Mouse (Mus musculus): ENCODE measurements around the gene Sult2b1.

Sult2b1 gene

GRCm38 (mm10) chr7:45784524-45785372 lies at the start of gene Sult2b1:
Gene Sult2b1 (minus strand): TSS chr7:45784669.
- DNase-seq (ENCODE audit: low spot score) = peak; percentile 76

DNA sequence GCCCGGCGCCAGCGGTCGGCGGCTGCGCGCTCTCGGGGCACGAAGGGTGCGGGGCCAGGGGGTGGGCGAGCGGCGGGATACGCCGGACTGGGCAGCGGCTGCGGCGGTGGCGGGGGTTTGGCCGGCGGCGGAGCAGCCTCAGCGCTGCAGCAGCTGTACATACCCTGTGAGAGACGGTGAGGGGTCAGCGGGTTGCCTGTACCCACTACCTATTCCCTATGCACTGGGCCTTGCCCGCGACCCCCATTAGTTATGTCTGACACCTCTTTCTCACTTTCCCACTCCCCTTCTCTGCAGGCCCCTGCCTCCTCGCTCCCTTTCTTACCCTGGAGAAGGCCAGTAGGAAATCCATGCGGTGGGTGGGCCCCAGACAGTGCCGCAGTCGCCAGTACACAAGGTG lies 49.5 kb upstream of the Sult2b1 start:
- no peak for DNase-seq (ENCODE audit: low spot score)

GRCm38 (mm10) chr7:45833148-45833790 lies 48.8 kb upstream of the Sult2b1 start:
- peak; percentile 60 for DNase-seq (ENCODE audit: low spot score)

DNA sequence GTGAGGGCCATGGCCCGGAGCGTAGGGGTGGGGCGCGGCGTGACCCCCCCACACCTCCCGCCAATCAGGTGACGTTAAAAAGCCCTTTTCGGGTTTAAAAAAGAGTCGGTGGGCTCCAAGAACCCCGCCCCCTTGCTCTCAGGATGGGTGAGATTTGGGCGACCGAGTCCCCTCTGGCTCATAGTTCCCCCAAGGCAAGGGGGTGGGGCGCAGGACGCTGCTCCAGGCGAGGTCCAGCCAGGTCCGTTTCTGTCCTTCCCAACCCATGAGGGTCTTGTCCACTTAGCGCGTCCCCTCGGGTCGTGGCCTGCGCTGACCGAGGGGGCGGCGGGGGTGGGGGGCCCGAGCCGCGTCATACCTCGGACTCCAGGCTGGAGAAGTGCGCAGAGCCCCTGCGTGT lies 48.0 kb upstream of the Sult2b1 start:
- DNase-seq (ENCODE audit: low spot score) = no peak

DNA sequence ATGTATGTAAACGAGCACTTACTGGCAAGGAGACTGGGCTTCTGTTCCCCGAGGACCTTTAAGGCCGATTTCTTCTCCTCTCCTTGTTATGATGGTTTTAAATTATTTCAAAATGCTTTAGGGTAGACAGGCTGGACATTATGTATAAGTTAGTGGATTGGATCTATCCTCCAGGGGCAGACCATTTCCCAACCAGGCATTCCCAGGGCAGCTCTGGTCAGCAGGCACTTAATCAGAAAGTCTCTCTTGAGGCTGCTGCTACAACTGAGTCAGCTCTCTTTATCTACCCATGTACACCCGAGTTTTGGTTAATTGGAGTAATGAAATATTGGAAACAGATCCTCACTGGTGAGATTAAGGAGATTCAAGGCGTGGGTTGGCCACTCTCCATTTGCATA lies 46.7 kb upstream of the Sult2b1 start:
- DNase-seq (ENCODE audit: low spot score) = no peak

GRCm38 (mm10) chr7:45830427-45831127 lies 46.1 kb upstream of the Sult2b1 start, which contains the start of gene Grwd1:
Gene Grwd1 (minus strand): TSS chr7:45830944.
- DNase-seq (ENCODE audit: low spot score) = peak; percentile 88

DNA sequence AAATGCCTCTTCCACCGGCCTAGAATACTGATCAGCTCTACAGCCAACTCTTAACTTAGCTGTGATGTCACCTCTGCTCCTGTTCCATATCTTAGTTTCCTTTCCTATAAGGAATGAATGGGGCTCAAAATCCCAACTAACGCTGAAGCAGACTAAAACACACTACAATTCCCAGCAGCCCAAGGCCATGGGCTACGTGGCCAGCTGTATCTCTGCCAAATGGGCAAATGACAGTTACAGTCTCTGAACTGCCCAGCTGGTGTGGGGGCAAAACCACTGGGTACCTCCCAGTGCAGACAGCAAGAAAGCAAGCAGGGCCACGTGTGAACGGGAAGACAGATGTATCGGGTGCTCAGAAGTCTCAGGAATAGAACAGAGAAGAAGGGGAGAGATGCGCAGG lies 42.2 kb upstream of the Sult2b1 start:
- no peak for DNase-seq (ENCODE audit: low spot score)

DNA sequence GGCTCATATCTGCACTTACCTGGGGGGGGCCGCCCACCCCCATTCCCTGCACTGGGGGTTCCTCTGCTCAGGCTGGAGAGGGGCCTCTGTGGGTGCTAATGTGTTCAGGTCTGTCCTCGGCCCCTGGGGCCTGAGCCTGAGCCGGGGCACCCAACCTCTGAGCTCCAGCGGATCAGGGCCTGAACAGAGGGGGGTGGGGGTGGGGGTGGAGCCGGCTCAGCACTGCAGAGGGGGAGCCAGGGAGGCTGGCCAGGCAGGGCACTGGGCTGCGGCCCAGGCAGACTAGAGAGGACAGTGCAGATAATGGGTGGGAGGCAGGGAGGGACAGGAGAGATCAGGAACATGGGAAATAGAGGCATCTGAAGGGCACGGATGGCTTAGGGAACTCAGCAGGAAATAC lies 40.1 kb upstream of the Sult2b1 start, which contains the start of gene Kcnj14:
Gene Kcnj14 (minus strand): TSS at position 185 of the 400 bp plus-strand sequence.
- DNase-seq (ENCODE audit: low spot score) = no peak

- DNase-seq (ENCODE audit: low spot score) = no peak
Observed at GRCm38 (mm10) chr7:45820913-45821312, 36.4 kb upstream of the Sult2b1 start.

- no peak for DNase-seq (ENCODE audit: low spot score)
Observed at GRCm38 (mm10) chr7:45819843-45820242, 35.4 kb upstream of the Sult2b1 start.

DNA sequence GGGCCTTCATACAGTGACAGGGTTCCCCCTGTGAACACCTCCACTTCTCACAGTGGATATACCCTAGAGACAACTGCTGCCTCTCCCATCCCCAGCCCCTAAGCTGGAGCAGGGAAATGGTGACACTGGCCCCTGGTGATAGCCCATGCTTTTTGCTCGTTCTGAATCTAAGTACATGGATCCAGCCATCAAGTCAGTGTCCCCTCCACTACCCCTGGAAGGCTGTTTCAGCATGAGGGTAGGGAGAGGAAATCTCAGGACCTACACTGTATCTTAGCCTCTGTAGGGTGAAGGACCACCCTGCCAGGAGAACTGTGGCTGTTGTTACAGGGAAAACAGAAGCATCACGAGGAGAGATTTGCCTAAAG lies 31.5 kb upstream of the Sult2b1 start:
- DNase-seq (ENCODE audit: low spot score) = no peak

DNA sequence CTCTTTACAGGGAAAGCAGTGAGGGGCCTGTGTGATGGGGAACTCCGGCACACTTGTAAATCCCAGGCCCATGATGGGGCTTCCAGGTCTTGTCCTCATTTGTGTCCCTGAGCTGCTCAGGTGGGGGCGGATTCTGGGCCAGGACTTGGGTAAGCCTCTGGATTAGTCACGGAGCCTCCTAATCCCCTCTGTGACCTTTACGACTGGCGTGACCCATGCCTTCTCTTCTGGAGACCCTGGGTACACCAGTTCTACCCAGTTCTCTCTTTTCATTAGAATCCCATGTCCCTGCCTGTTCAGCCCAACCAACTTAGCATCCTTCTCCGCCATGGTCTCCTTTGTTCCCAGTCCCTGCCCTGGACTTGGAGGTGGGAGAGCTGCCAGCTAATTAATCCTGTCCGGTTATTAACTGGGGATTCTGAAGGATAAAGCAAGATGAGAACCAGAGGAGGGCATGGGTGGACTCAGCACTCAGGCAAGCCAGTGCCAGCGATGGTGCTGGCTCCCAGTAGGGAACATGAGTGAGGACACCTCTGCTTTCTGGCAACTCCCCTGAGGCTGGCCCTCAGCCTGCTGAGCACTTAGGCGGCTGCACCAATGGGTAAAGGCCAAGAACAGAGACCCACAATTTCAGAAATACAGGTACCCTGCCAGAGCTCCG lies 31.0 kb upstream of the Sult2b1 start:
- DNase-seq (ENCODE audit: low spot score) = peak; percentile 49

DNA sequence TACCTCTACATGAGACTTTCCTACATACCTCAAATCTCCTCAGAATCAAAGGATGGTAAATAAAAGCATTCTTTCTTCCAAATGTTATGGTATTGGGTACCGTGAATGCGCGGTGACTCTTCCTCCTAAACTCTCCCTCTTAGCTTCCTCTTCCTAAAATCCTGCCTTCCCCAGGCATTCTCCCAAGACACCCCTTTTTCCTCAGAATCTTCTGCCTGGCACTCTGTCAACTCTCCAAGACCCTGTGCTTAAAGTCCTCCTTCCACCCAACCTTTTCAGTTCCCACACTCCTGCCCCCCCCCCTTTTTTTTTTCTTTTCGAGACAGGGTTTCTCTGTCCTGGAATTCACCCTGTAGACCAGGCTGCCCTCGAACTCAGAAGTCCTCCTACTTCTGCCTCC lies 30.4 kb upstream of the Sult2b1 start:
- DNase-seq (ENCODE audit: low spot score) = no peak

DNA sequence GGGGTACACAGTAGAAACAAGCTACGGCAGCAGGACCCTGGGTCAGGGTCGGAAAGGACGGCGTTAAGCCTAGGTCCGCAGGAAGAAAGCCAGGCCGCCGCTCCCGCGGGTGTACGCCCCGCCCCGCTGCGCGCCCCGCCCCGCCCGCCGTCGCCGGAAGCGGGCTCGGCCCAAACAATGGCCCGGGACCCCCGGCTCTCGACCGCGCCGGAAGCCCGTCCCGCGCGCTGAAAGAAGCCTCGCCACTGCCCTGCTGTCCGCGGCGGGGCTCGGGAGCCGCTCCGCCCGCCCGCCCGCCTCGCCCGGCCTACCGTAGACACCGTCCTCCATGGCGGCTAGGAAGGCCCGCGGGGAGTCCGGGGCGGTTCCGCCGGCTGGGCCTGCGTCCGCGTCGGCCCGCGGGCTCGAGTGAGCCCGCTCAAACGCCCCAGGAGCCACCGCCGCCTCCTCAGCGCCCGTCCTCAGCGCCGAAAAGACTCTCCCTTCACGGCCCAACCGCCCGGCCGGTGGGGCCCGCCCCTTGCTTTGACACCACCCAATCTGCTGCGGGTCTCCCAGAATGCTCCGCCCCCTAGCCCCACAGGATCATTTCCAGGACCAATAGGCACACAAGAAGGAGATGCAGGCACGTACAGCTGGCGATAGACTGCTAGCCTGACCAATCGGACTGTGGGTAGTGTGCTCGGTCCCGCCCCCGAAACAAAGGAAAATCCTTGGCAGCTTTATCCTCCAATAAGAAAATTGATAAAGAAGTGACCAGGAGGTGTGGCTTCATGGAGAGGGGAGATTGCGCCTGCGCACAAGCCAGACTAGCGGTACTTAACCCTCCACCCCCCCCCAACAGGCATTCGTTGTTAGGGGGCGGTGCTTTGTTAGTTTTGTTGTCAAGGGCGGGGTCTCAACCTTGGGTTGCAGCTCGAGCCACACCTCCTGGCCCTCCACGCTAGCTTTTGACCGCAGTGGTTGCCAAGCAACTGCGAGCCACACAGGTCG lies 29.6 kb upstream of the Sult2b1 start, which contains the start of gene Cyth2:
Gene Cyth2 (minus strand): TSS at position 795 of the 993 bp plus-strand sequence.
- peak; percentile 99 for DNase-seq (ENCODE audit: low spot score)

DNA sequence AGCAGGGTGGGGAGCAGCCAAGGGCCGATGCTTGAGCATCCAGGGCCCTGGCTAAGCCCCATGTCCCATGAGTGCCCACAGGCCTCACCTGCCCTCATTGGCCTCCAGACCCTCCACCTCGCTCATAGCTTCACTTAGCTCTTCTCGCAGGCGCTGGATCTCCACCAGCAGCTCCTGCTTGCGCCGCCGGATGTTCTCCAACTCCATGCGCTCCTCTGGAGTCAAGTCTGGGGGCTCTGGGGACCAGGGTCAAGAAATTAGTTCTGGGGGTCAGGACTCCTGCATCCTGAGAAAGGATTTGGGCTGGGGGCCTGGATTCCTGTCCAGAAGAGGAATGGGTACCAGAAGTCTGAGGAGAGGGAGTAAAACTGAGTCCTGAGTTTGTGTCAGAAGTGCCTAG lies 28.5 kb upstream of the Sult2b1 start:
- DNase-seq (ENCODE audit: low spot score) = no peak

DNA sequence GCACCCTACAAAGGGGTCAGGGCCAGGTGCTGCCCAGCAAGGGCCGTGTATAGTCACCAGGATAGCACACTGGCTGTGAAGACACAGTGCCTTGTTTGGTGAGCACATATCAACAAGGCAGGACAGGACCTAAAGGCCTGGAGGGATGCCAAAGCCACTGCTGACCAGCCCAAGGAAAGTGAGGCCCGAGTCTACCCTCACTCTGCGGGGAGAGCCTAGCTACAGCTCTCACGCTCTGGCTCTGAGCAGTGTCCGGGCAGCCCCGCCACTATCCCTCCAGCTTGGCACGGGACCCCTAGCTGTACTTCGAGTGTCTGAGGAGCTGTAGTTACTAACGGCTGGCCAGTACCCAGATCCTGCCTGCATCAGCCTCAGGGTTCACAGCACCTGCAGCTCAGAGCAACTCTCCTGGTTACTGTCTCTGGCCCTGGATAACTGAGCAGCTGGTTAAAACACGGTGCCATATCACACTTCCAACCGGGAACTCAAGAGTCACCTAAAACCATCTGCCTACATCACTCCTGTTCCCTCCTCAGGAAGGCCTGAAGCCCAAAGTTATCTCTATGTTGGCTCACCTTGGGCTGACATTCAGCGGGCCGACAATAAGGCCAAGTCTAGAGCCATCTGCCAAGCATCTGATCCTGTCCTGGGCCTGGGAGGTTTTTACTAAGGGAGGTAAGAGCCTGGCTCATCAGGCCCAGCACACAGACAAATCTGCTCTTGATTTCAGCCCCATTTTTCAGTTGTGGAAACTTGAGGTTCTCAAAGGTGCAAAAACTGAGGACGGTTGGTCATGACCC lies 25.0 kb upstream of the Sult2b1 start:
- DNase-seq (ENCODE audit: low spot score) = peak; percentile 47

DNA sequence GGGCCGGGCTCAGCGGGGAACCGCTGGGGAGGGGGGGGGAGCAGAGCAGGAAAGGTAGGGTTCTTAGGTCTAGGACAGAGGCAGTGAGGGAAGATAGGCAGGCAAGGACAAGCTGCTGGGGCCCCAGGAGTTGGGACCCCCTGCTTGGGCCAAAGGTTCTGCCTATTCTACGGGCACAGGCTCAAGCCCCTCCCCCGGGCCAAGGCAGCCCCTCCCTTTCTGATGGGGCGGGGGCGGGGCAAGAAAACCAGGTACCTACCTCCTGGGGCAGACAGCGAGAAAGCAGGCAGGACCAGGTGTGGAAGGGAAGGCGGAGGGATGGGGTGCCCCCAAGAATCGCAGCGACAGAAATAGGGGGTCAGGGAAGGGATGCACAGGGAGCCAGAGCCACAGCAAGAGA lies 24.0 kb upstream of the Sult2b1 start:
- peak; percentile 59 for DNase-seq (ENCODE audit: low spot score)

- DNase-seq (ENCODE audit: low spot score) = no peak
Observed at GRCm38 (mm10) chr7:45805941-45806340, 21.5 kb upstream of the Sult2b1 start.

- no peak for DNase-seq (ENCODE audit: low spot score)
Observed at GRCm38 (mm10) chr7:45802551-45802950, 18.1 kb upstream of the Sult2b1 start.

GRCm38 (mm10) chr7:45801348-45801747 lies 16.9 kb upstream of the Sult2b1 start:
- DNase-seq (ENCODE audit: low spot score) = peak; percentile 97

Measured in testis, postnatal 10 days (tissue).